Mouse (Mus musculus) liver, embryonic 14.5 days (tissue): ENCODE measurements around the gene Myo10. TPM values are rescaled to one million over a fixed set of nuclear protein-coding genes. Genes with fewer than 3 reads are reported as not detected.

ENCODE experiments used
- ATAC-seq: fragments of 200-750 bp; cut with Nextera tagmentation; 2 replicates; pipeline ENCODE4 v1.8.0; 2017; ENCODE audit warnings: moderate number of reproducible peaks, mild to moderate bottlenecking, moderate library complexity; ENCODE audit not compliant: insufficient read depth
- DNase-seq, 3 experiments: peaks; one replicate each; pipeline ENCODE4 v3.0.0-alpha.2; 2012 to 2013; ENCODE audit warnings: low read depth in 3 of 3, low spot score in 3 of 3
- H3K27ac ChIP-seq: fragments of 300-500 bp; sonication (generic); 2 replicates; pipeline ENCODE4 v1.5.1; 2014; ENCODE audit warnings: moderate library complexity, mild to moderate bottlenecking, control low read depth, inconsistent platforms
- H3K27me3 ChIP-seq: fragments of 300-500 bp; sonication (generic); 2 replicates; pipeline ENCODE4 v1.6.1; 2014; ENCODE audit warnings: mild to moderate bottlenecking, low read length, moderate library complexity; ENCODE audit not compliant: control insufficient read depth, insufficient read depth
- H3K36me3 ChIP-seq: fragments of 300-500 bp; sonication (generic); replicated peaks from 2 replicates; pipeline ENCODE4 v1.6.1; 2014; ENCODE audit warnings: low read depth; ENCODE audit not compliant: control insufficient read depth, insufficient read depth
- H3K4me1 ChIP-seq, 2 experiments: fragments of 200-500 bp in 1 of 2; fragments of 300-500 bp in 1 of 2; sonication (generic) in 1 of 2; replicated peaks; 2 replicates each; pipeline ENCODE4 v1.6.1; 2012 to 2014; ENCODE audit warnings: antibody characterized with exemption in 1 of 2, inconsistent platforms in 1 of 2, low read length in 1 of 2; ENCODE audit not compliant: control insufficient read depth in 2 of 2, insufficient read depth in 2 of 2
- H3K4me2 ChIP-seq: fragments of 300-500 bp; sonication (generic); 2 replicates; pipeline ENCODE4 v1.6.1; 2014; ENCODE audit warnings: low read depth, mild to moderate bottlenecking, control low read depth, moderate library complexity
- H3K4me3 ChIP-seq, 2 experiments: fragments of 200-500 bp in 1 of 2; fragments of 300-500 bp in 1 of 2; sonication (generic) in 1 of 2; 2 replicates each; pipeline ENCODE4 v1.5.1; 2012 to 2014; ENCODE audit warnings: low read depth in 2 of 2, low read length in 2 of 2, mild to moderate bottlenecking in 2 of 2, control low read depth in 1 of 2, inconsistent platforms in 1 of 2, moderate library complexity in 1 of 2; ENCODE audit not compliant: insufficient read depth in 1 of 2
- H3K9ac ChIP-seq: fragments of 300-500 bp; sonication (generic); replicated peaks from 2 replicates; pipeline ENCODE4 v1.6.1; 2014; ENCODE audit warnings: mild to moderate bottlenecking, control low read depth, moderate library complexity
- H3K9me3 ChIP-seq: fragments of 300-500 bp; sonication (generic); 2 replicates; pipeline ENCODE4 v1.6.1; 2016; ENCODE audit warnings: low read length, mixed read lengths; ENCODE audit not compliant: control insufficient read depth
- CTCF ChIP-seq: IDR thresholded peaks from 2 replicates; pipeline ENCODE4 v1.5.1; 2016; ENCODE audit warnings: antibody characterized with exemption, low read depth, control low read depth
- EP300 ChIP-seq: IDR thresholded peaks from 2 replicates; pipeline ENCODE4 v1.6.1; 2016; ENCODE audit warnings: antibody characterized with exemption, low read depth
- WGBS: fragments of 180-500 bp; shearing (Covaris S2); extraction: QIAGEN DNeasy Blood & Tissue Kit; methylation state at CpG from one replicate; pipeline ENCODE4 v1.1.7; 2014; ENCODE audit not compliant: insufficient replicate concordance; 5-methylcytosine and 5-hydroxymethylcytosine counted together
- polyA plus RNA-seq, 2 experiments: library from polyadenylated mRNA; depleted of rRNA in 1 of 2; stranded (reverse) in 1 of 2; unstranded in 1 of 2; fragments of >200 nt; fragmentation: Nextera tagmentation in 1 of 2; extraction: Ambion mirVana in 1 of 2; gene quantifications; 2 replicates each; pipeline versions ENCODE4 v1.2.1 to v1.2.3; 2012 to 2014

Gene Myo10
- polyA plus RNA-seq, 2 experiments = 2.6 to 2.9 TPM

GRCm38 (mm10) chr15:25761049-25761448, 138.7 kb downstream of the Myo10 start:
- Histone ChIP-seq H3K4me1 (peaks cover 0 to 2% of the 10 kb centered on the region in 2 experiments; a peak in 2 of 4 replicates), H3K27ac (no peak overlapping the region), H3K4me2 (no peak overlapping the region), H3K36me3 (no peaks in the 10 kb centered on the region), H3K9ac (no peak overlapping the region), H3K9me3 (no peaks in the 10 kb centered on the region), H3K27me3 (no peaks in the 10 kb centered on the region), H3K4me3 (no peak overlapping the region)
- no peak for TF ChIP-seq CTCF
- no peak for TF ChIP-seq EP300
- 65% methylated on average over 2 of the region's 2 CpGs for WGBS
- ATAC-seq (no peak), DNase-seq (no peak)

DNA sequence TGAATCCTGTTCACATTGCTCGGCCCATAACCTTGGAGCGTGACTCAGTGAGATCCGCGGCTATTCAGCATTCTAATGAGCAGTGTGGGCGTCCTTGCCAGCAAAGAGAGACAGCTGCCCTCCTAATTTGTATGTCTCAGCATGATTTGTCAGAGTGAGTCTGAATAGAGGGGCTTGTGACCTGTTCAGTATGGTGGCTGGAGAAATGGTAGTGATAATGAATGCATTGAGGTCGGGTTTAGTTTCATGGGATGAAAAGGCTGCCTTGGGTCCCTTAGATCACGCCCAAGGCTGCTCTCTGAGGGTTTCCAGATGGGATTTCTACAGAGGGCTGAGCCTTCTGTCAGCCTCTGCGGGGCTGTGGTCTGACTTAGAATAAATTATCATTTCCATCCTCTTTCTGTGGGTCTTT, 139.5 kb downstream of the Myo10 start:
- 56% methylated on average over 8 of the region's 8 CpGs for WGBS
- Histone ChIP-seq H3K9ac (no peak overlapping the region), H3K4me3 (no peak overlapping the region), H3K27me3 (no peaks in the 10 kb centered on the region), H3K4me2 (no peak overlapping the region), H3K27ac (no peak overlapping the region), H3K36me3 (no peaks in the 10 kb centered on the region), H3K4me1 (peaks cover 0 to 2% of the 10 kb centered on the region in 2 experiments; a peak in 2 of 4 replicates), H3K9me3 (no peaks in the 10 kb centered on the region)
- no peak for DNase-seq
- TF ChIP-seq CTCF (no peak), EP300 (no peak)
- no peak for ATAC-seq

- no peak for ATAC-seq
- 58% methylated on average over 8 of the region's 8 CpGs for WGBS
- Histone ChIP-seq H3K9ac (no peak overlapping the region), H3K9me3 (no peaks in the 10 kb centered on the region), H3K27me3 (no peaks in the 10 kb centered on the region), H3K36me3 (no peaks in the 10 kb centered on the region), H3K4me1 (peaks cover 0 to 2% of the 10 kb centered on the region in 2 experiments; a peak in 2 of 4 replicates), H3K27ac (no peak overlapping the region), H3K4me3 (no peak overlapping the region), H3K4me2 (no peak overlapping the region)
- TF ChIP-seq CTCF (no peak), EP300 (no peak)
- no peak for DNase-seq
Observed at GRCm38 (mm10) chr15:25762306-25762705, 140.0 kb downstream of the Myo10 start.

GRCm38 (mm10) chr15:25763106-25763505, 140.8 kb downstream of the Myo10 start:
- Histone ChIP-seq H3K4me1 (peaks cover 0 to 5% of the 10 kb centered on the region in 2 experiments; a peak in 2 of 4 replicates), H3K4me3 (no peak overlapping the region), H3K27ac (no peak overlapping the region), H3K9ac (no peak overlapping the region), H3K9me3 (no peaks in the 10 kb centered on the region), H3K36me3 (no peaks in the 10 kb centered on the region), H3K27me3 (no peaks in the 10 kb centered on the region), H3K4me2 (no peak overlapping the region)
- 69% methylated on average over 7 of the region's 7 CpGs for WGBS
- ATAC-seq (no peak), DNase-seq (no peak)
- TF ChIP-seq CTCF (no peak), EP300 (no peak)

DNA sequence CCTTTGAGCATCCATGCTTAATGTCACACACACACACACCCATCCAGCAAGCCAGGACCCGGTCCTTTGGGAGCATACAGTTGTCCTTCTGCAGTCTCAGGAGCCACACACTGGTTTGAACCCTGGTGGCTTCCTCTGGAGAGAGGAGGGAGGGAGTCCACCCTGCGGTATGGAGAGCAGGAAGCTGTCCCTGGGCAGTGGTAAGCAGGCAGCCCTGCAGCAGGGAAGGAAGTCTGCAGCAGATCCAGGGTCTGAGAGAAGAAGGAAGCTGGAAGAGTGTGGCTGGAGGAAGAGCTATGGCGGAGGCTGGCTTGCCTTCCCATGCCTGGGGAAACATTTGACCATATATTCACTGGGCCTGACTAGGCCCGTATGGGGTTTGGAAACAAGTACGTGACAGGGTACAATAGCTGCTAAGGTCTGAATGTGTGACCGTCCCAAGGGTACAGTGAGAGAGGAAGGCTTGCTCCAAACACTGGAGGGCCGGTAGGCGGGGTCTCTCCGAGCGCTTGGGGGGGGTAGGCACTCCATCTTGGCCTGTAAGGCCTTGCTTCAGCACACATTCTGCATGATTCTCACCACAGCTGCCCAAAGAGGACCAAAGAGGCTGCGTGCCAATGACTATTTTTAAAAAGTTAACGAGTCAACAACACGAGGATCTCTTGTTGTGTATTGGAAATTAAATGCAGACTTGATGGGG, 142.5 kb downstream of the Myo10 start:
- Histone ChIP-seq H3K9me3 (no peaks in the 10 kb centered on the region), H3K27me3 (no peaks in the 10 kb centered on the region), H3K27ac (no peak overlapping the region), H3K36me3 (no peaks in the 10 kb centered on the region), H3K4me3 (no peak overlapping the region), H3K9ac (no peak overlapping the region), H3K4me1 (peaks cover 0 to 5% of the 10 kb centered on the region in 2 experiments; a peak in 1 of 4 replicates), H3K4me2 (no peak overlapping the region)
- no peak for DNase-seq
- WGBS = 61% methylated on average over 13 of the region's 13 CpGs
- TF ChIP-seq CTCF = no peak
- TF ChIP-seq EP300 = no peak
- ATAC-seq = no peak
